Mouse (Mus musculus) layer of hippocampus, adult 18-20 months (tissue): ENCODE data around the gene Zfp978. TPM values are rescaled to one million over a fixed set of nuclear protein-coding genes. Genes with fewer than 3 reads are reported as not detected.
"Not testable (repeated sequence)": the region's sequence is repeated elsewhere in the genome, so short reads cannot be mapped to it uniquely, and the experiment has no call there.

Experiments used
- DNase-seq, 2 experiments: peaks; one replicate each; pipeline ENCODE4 v3.0.0; 2022; ENCODE audit warnings: low spot score in 2 of 2
- total RNA-seq, 2 experiments: library from RNA; stranded (reverse); gene quantifications; 2 replicates each; pipeline ENCODE4 v1.2.3; 2021

The Zfp978 gene
- total RNA-seq, 2 experiments from 2014 or later: not detected

DNA sequence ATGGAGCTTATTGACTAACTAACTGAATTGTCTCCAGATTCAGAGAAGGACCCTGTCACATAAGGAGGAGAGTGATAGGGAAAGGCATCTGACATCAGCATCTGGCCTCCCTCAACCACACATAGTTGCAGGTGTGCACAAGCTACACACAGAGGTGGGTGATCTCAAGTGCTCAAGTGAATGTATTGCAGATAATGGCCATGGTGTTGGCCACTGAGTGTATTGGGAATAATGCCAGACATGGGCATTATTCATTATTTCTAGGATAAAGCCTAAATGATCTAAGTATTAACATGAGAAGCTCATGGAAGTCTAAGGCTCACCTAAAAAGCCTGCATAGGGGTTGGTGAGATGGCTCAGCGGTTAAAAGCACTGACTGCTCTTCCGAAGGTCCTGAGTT is 10.6 kb upstream of the Zfp978 start:
- not testable (repeated sequence) for DNase-seq

- not testable (repeated sequence) for DNase-seq
Measured at GRCm38 (mm10) chr4:147351376-147351980, 9.6 kb upstream of the Zfp978 start.

- DNase-seq: not testable (repeated sequence)
Measured at GRCm38 (mm10) chr4:147353626-147354025, 7.5 kb upstream of the Zfp978 start.

DNA sequence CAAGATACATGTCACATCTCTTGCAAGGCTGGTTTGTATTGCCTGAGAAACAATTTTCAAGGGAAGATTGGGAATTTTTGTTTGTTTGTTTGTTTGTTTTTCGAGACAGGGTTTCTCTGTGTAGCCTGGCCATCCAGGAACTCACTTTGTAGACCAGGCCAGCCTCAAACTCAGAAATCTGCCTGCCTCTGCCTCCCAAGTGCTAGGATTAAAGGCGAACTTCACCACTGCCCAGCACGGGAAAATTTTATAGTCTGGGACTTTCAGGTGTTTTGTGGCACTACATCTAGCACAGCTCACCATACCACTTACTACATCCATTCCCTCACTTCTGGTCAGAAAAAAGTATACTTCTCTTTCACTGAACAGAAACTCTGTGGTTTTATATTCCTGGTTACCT is 5.1 kb upstream of the Zfp978 start:
- not testable (repeated sequence) for DNase-seq

- not testable (repeated sequence) for DNase-seq
Measured at GRCm38 (mm10) chr4:147357195-147357594, 3.9 kb upstream of the Zfp978 start.

DNA sequence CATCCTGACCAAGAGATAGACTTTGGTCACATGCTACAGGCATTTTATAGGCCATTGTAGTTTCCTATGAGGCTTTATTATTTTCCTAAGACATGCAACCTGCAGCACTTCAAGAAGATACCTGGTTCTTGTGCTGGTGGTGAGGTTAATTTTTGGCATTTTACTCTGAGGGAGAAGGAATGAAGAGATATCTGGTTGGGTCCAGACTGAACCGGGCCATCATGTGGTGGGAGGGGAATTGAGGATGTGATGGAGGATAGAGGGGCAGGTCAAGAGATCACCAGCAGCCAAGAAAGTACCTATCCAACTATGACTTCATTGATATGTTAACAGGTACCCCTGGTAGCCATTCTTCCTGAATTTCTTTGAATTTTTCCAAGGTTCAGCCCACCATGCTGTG is 769 bp downstream of the Zfp978 start:
- not testable (repeated sequence) for DNase-seq

- DNase-seq: not testable (repeated sequence)
Measured at GRCm38 (mm10) chr4:147369564-147369963, 8.5 kb downstream of the Zfp978 start.

DNA sequence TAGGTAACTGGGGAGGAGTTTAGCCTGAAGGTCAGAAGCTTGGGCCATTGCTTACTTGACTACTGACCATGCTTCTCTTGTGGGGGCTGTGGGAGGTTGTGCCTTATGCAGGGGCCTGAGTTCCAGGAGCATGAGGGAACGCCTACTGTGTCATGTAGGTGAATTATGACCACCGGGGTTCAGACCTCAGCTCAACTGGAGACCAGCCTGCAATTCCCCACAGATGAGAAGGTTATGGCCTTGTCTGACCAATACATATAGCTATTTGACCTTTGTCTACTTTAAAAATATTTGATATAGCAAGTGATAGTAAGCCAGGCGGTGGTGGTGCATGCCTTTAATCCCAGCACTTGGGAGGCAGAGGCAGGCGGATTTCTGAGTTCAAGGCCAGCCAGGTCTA is 22.1 kb downstream of the Zfp978 start:
- not testable (repeated sequence) for DNase-seq

DNA sequence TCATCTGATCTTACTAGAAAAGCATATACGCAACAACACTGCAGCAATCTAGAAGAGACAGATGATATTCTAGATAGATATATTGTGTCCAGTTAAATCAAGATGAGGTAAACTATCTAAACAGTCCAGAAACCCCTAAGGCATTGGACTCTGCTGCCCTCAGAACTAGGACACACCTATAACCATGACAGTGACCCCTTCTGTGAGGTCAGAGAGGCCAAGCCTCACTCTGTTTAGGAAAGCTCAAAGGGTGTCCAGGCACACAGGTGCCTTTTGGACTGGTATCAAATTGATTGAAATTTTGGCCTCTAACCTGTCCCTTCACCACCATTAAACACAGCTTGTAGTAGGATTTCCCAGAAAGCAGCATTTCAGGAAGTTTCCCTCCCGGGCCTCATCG is 36.1 kb downstream of the Zfp978 start:
- not testable (repeated sequence) for DNase-seq

- DNase-seq: not testable (repeated sequence)
Measured at GRCm38 (mm10) chr4:147397934-147398682, 37.0 kb downstream of the Zfp978 start.

DNA sequence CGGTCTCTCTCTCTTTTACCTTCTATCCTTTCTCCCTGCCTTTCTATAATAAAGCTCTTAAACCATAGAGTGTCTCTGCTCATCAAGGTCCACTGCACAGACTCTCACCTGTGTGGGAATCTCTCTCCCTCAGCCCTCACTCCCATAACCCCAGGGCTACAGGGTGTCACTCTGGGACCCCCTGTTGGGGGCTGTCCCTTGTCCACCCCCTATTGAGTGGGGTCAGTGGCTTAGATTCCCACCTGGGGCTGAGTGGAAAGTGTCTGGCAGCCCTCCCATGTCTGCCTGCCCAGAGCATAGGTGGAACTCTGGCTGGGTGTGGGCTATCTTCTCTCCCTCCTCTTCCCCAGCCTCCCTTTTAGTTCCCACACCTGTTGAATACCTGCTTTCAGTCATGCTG is 37.6 kb downstream of the Zfp978 start:
- DNase-seq: not testable (repeated sequence)

GRCm38 (mm10) chr4:147399505-147399904 is 38.4 kb downstream of the Zfp978 start:
- DNase-seq: not testable (repeated sequence)

DNA sequence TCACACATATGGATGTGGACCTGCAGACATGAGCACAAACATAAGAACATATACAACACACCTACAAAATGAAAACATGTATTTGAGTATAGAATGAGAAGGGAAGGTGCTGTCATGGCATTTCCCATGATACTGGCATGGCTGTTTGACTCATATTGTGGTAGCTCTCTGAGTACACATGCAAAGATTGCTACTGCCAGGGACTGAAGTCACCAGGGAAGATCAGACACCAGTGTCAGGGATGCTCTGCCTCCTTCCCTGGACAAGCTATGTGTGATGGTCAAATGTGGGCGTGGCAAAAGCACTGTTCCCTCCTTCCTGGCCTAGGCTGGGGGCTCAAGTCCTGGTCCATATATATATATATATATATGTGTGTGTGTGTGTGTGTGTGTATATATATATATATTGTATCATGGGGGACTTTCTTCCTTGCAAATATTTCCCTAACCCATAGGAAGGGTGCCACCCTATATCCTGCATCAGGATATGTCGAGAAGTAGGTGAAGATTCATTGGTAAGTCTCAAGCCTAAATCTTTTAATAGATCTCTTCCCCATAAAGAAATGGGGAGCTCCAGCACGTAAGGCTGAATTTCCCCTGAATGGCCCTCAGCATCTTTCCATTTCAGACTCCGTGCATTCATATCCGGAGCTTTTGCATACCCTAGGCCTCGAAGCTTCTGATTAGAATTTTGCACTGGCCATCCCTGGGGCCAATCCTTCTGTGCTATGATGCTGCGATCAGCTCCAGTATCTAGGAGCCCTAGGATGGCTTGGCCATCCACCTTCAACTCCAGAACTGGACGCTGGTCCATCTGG is 39.1 kb downstream of the Zfp978 start:
- not testable (repeated sequence) for DNase-seq

DNA sequence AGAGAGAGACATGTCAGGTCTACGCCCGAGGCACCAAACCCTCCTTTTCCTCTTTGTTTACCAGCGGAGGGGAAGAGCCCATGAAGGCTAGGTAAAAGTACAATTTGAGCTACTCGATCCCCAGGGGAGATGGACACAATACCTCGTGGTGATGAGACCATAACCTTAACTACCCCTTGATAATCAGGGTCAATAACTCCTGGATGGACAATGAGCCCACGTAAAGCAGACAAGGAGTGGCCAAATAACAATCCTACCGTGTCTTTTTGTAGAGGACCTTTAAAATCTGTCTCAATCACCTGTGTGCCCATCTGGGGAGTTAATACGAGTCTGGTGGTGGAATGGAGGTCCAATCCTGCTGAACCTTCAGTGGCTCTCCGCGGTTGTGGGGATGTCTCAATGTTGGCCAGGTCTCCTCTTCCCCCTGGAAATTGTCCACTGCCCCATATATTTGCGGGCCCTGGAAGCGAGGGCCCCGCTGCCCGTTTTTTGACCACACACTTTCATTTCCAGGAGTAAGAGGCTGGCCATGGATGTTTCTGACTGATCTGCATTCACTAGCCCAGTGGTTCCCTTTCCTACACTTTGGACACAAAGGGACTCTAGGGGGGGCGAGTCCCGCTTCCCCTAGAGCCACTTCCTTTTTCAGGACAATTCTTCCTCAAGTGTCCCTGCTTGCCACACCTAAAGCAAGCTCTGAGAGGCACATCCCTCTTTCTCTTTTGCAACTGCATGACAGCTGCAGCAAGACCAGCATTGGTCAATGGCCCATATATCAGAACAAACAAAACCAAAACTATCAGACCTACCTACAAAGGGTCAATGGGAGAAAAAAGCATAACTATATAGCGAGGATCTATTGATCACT is 40.0 kb downstream of the Zfp978 start:
- DNase-seq: not testable (repeated sequence)

GRCm38 (mm10) chr4:147401736-147402506 is 40.8 kb downstream of the Zfp978 start:
- DNase-seq: not testable (repeated sequence)

- not testable (repeated sequence) for DNase-seq
Measured at GRCm38 (mm10) chr4:147402507-147402890, 41.4 kb downstream of the Zfp978 start.

- DNase-seq: not testable (repeated sequence)
Measured at GRCm38 (mm10) chr4:147403509-147403908, 42.4 kb downstream of the Zfp978 start.

- DNase-seq: not testable (repeated sequence)
Measured at GRCm38 (mm10) chr4:147403931-147404913, 43.1 kb downstream of the Zfp978 start.
